Mouse (Mus musculus) ovary, postnatal 36 days (tissue): Measurements from ENCODE around the gene Sec11a.
"Not testable (repeated sequence)": the region's sequence is repeated elsewhere in the genome, so short reads cannot be mapped to it uniquely, and the experiment has no call there.

ENCODE experiments used
- DNase-seq: peaks from one replicate; pipeline ENCODE4 v3.0.0; 2022; ENCODE audit warnings: low spot score, mixed read lengths

The Sec11a gene

GRCm38 (mm10) chr7:80956891-80957290 lies 9.3 kb upstream of the Sec11a start:
- no peak for DNase-seq

GRCm38 (mm10) chr7:80954251-80954650 lies 6.7 kb upstream of the Sec11a start:
- no peak for DNase-seq

GRCm38 (mm10) chr7:80952140-80952539 lies 4.6 kb upstream of the Sec11a start:
- no peak for DNase-seq

GRCm38 (mm10) chr7:80951461-80951860 lies 3.9 kb upstream of the Sec11a start:
- DNase-seq = no peak

GRCm38 (mm10) chr7:80939808-80940207 lies 7.8 kb downstream of the Sec11a start:
- DNase-seq = no peak

GRCm38 (mm10) chr7:80937304-80937666 lies 10.3 kb downstream of the Sec11a start:
- DNase-seq = not testable (repeated sequence)

GRCm38 (mm10) chr7:80936617-80937303 lies 10.8 kb downstream of the Sec11a start:
- DNase-seq = not testable (repeated sequence)

- no peak for DNase-seq
Observed at GRCm38 (mm10) chr7:80935834-80936233, 11.7 kb downstream of the Sec11a start.

GRCm38 (mm10) chr7:80932777-80933176 lies 14.8 kb downstream of the Sec11a start:
- DNase-seq = no peak

- DNase-seq = peak; percentile 28
Observed at GRCm38 (mm10) chr7:80931618-80932207, 15.9 kb downstream of the Sec11a start.

- no peak for DNase-seq
Observed at GRCm38 (mm10) chr7:80923165-80923564, 24.4 kb downstream of the Sec11a start.

- DNase-seq = no peak
Observed at GRCm38 (mm10) chr7:80919647-80920008, 28.0 kb downstream of the Sec11a start.

GRCm38 (mm10) chr7:80918982-80919646 lies 28.5 kb downstream of the Sec11a start:
- no peak for DNase-seq

- DNase-seq = no peak
Observed at GRCm38 (mm10) chr7:80917916-80918465, 29.6 kb downstream of the Sec11a start.

- no peak for DNase-seq
Observed at GRCm38 (mm10) chr7:80912496-80912895, 35.1 kb downstream of the Sec11a start.

- no peak for DNase-seq
Observed at GRCm38 (mm10) chr7:80911053-80911452, 36.5 kb downstream of the Sec11a start.

GRCm38 (mm10) chr7:80904921-80905515 lies 42.6 kb downstream of the Sec11a start, which contains the start of gene Nmb:
Gene Nmb, minus strand, starts transcription at chr7:80905076.
- peak; percentile 76 for DNase-seq

GRCm38 (mm10) chr7:80903625-80904422 lies 43.8 kb downstream of the Sec11a start:
- DNase-seq = no peak

GRCm38 (mm10) chr7:80901541-80902274 lies 45.9 kb downstream of the Sec11a start:
- no peak for DNase-seq

GRCm38 (mm10) chr7:80900944-80901501 lies 46.6 kb downstream of the Sec11a start, which contains the start of gene Wdr73:
Gene Wdr73, minus strand, starts transcription at chr7:80901269.
- DNase-seq = peak; percentile 90

- no peak for DNase-seq
Observed at GRCm38 (mm10) chr7:80897721-80898120, 49.9 kb downstream of the Sec11a start.
